Mouse (Mus musculus): ENCODE results near the gene Tab1. TPM values are rescaled to one million over a fixed set of nuclear protein-coding genes. Genes with fewer than 3 reads are reported as not detected.

Gene Tab1
- polyA plus RNA-seq, 1 experiment from 2014 or later, result 38.3 TPM

DNA sequence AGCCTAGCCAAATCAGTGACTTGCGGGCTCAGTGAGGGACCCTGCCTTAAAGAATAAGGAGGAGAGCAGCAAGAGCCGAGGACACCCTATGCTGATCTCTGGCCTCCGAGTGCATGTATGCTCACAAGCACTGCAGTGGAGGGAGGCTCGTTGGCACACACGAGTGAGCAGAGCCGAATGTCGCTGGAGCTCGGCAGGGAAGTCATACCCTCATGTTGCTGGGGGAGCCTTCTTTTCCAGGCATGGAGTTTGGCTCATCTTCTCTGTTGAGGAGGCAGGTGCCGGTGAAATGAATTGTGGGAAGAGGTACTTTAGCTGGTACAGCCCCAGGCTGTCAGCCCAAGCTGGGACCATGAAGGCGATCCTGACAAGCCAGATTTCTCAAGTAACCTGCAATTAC, 36.5 kb upstream of the Tab1 start:
- Histone ChIP-seq H3K4me1 (replicated peaks) (peaks cover 47% of the 10 kb centered on the region), H3K4me3 (no peak overlapping the region), H3K27ac (0 out of 2 replicates have a peak overlapping the region, but pooled peaks have one; percentile 55), H3K27me3 (peaks cover 25% of the 10 kb centered on the region), H3K9me3 (no peaks in the 10 kb centered on the region), H3K4me2 (no peak overlapping the region), H3K9ac (peak overlapping the region; percentile 60; the same call in 1 of the 2 replicates), H3K36me3 (no peaks in the 10 kb centered on the region)
- 68% methylated on average over 10 of the region's 10 CpGs for WGBS
- ATAC-seq (ENCODE audit: low FRiP score), result no peak

- peak overlapping the region; percentile 55; the same call in 1 of the 2 replicates for H3K27ac ChIP-seq
- H3K9me3 ChIP-seq, result no peaks in the 10 kb centered on the region
- H3K4me2 ChIP-seq, result peak overlapping the region; percentile 35; the same call in 1 of the 2 replicates
- H3K27me3 ChIP-seq, result peaks cover 18% of the 10 kb centered on the region
- peak; percentile 44 for ATAC-seq (ENCODE audit: low FRiP score)
- H3K9ac ChIP-seq, result peak overlapping the region; percentile 60
- WGBS, result 25% methylated on average over 19 of the region's 20 CpGs
- peaks cover 40% of the 10 kb centered on the region for H3K4me1 ChIP-seq (replicated peaks)
- no peak overlapping the region for H3K4me3 ChIP-seq
- no peaks in the 10 kb centered on the region for H3K36me3 ChIP-seq
These were observed 35.7 kb upstream of the Tab1 start for GRCm38 (mm10) chr15:80096946-80097881.

DNA sequence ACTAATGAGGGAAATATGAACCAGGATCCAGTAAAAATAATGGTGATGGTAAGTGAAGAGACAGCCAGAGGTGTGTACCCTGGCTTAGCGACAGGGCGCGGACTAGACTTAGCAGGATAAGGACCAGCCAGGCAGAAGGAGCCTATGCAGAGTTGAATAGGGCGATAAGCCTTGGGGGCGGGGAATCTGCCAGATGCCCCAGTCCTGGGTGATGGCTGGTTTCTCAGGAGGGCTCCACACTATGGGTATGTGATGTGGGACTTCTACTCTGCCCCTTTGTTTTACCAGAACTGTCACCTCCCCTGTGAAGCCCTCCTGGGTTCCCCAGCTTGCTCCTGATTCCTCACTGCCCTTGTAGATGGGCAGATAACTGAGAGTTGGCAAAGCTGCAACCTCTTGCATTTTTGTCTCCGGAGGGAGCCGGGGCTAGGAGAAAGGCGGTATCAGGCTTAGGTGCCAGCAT, 34.9 kb upstream of the Tab1 start:
- no peaks in the 10 kb centered on the region for H3K9me3 ChIP-seq
- ATAC-seq (ENCODE audit: low FRiP score), result no peak; the same call in 1 of the 2 replicates
- peak overlapping the region; percentile 55; the same call in 1 of the 2 replicates for H3K27ac ChIP-seq
- H3K4me2 ChIP-seq, result no peak overlapping the region
- no peak overlapping the region for H3K4me3 ChIP-seq
- H3K36me3 ChIP-seq, result no peaks in the 10 kb centered on the region
- H3K4me1 ChIP-seq (replicated peaks), result peaks cover 32% of the 10 kb centered on the region
- peak overlapping the region; percentile 60 for H3K9ac ChIP-seq
- WGBS, result 28% methylated on average over 8 of the region's 8 CpGs
- H3K27me3 ChIP-seq, result peaks cover 10% of the 10 kb centered on the region; the same call in 1 of the 2 replicates

GRCm38 (mm10) chr15:80098809-80099208, 34.1 kb upstream of the Tab1 start:
- WGBS, result 56% methylated on average over 9 of the region's 9 CpGs
- Histone ChIP-seq H3K36me3 (no peaks in the 10 kb centered on the region), H3K4me3 (no peak overlapping the region), H3K27me3 (0 out of 2 replicates have a peak, but pooled peaks cover 9% of the 10 kb centered on the region), H3K9ac (0 out of 2 replicates have a peak overlapping the region, but pooled peaks have one; percentile 11), H3K4me2 (no peak overlapping the region), H3K27ac (no peak overlapping the region), H3K4me1 (replicated peaks) (peaks cover 32% of the 10 kb centered on the region), H3K9me3 (no peaks in the 10 kb centered on the region)
- no peak for ATAC-seq (ENCODE audit: low FRiP score)

DNA sequence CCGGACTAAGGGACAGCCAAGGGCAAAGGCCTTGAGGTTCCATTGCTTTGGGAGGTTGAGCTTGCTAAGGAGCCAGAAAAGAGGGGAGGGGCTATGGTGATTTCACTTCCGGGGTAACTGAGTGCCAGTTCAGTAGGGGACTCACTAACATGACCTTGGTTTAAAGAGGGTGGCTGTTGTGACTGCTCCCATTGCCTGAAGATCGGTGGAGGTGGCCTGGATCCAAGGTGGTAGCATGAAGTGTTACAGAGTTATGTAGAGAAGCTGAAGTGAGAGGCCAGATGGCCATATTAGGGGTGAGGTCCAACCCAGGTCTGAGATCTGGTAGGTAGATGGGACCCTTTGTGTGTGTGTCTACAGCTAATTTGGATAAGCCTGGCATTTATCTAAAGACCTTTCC, 33.5 kb upstream of the Tab1 start:
- H3K4me3 ChIP-seq, result no peak overlapping the region
- no peak overlapping the region for H3K9ac ChIP-seq
- H3K27me3 ChIP-seq, result 0 out of 2 replicates have a peak, but pooled peaks cover 3% of the 10 kb centered on the region
- no peak for ATAC-seq (ENCODE audit: low FRiP score)
- WGBS, result 87% methylated on average over 3 of the region's 3 CpGs
- no peaks in the 10 kb centered on the region for H3K9me3 ChIP-seq
- H3K4me1 ChIP-seq (replicated peaks), result peaks cover 32% of the 10 kb centered on the region
- H3K36me3 ChIP-seq, result no peaks in the 10 kb centered on the region
- no peak overlapping the region for H3K27ac ChIP-seq
- no peak overlapping the region for H3K4me2 ChIP-seq

DNA sequence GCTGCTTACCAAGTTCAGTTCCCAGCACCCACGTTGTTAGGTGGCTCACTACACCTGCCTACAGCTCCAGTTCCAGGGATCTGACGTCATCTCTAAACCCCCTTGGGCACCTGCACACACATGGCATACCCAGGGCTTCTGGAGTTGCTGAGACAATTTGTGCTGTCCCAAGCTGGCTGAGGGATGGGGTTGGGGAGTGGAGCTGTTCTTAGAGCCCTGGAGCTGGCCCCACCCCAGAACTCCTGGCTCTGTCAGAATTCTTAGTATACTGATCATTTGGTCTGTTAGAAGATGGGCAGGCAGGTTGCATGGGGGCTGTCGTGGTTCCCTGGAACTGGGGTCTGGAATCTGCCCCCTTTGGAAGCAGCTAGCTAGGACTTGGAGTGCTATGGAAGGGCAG, 32.7 kb upstream of the Tab1 start:
- no peak overlapping the region for H3K4me2 ChIP-seq
- no peaks in the 10 kb centered on the region for H3K9me3 ChIP-seq
- peaks cover 32% of the 10 kb centered on the region for H3K4me1 ChIP-seq (replicated peaks)
- no peak overlapping the region for H3K4me3 ChIP-seq
- H3K27ac ChIP-seq, result no peak overlapping the region
- ATAC-seq (ENCODE audit: low FRiP score), result no peak
- 84% methylated on average over 3 of the region's 3 CpGs for whole genome bisulfite sequencing
- no peak overlapping the region for H3K9ac ChIP-seq
- 0 out of 2 replicates have a peak, but pooled peaks cover 3% of the 10 kb centered on the region for H3K27me3 ChIP-seq
- H3K36me3 ChIP-seq, result no peaks in the 10 kb centered on the region

DNA sequence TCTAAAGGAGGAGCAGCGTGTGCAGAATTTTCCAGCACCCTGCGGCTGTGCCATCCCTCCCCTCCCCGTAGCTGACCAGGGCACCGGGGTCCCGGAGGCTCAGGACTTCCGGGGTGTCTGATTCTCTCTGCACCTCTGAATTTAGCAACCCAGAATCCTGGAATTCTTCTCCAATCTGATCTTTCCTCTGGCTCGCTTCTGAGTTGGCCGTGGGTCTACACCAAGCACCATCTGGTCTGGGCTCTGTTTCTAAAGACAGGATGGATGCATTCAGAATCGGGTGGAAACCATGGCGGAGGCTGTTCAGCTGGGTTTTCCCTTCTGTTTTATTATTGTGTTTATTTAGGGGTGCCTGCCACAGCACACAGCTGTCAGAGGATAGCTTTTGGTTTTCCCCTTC, 32.1 kb upstream of the Tab1 start:
- peaks cover 32% of the 10 kb centered on the region for H3K4me1 ChIP-seq (replicated peaks)
- no peak overlapping the region for H3K4me2 ChIP-seq
- no peaks in the 10 kb centered on the region for H3K27me3 ChIP-seq
- WGBS, result 87% methylated on average over 10 of the region's 10 CpGs
- H3K4me3 ChIP-seq, result no peak overlapping the region
- H3K36me3 ChIP-seq, result no peaks in the 10 kb centered on the region
- no peak overlapping the region for H3K9ac ChIP-seq
- no peaks in the 10 kb centered on the region for H3K9me3 ChIP-seq
- no peak overlapping the region for H3K27ac ChIP-seq
- ATAC-seq (ENCODE audit: low FRiP score), result no peak

DNA sequence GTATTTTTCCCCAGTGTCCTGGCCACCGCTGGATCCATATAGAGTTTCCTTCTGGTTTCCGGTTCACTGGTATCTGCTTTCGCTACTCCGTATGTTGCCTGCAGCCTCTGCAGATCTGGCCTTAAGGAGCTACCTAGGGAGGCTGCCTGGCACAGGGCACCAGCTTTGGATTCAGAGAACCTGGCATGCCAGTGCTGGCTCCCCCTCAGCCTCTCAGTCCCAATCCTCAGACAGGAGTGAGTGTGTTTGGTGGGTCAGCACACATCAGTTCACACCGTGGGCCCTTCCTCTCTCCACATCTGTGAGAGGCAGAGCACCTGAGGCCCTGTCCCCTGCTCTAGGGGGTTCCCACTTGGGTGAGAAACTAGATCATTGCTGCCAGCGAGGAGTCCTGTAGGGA, 31.4 kb upstream of the Tab1 start:
- H3K4me3 ChIP-seq, result no peak overlapping the region
- no peak for ATAC-seq (ENCODE audit: low FRiP score)
- H3K4me2 ChIP-seq, result no peak overlapping the region
- 74% methylated on average over 6 of the region's 6 CpGs for WGBS
- no peaks in the 10 kb centered on the region for H3K27me3 ChIP-seq
- H3K9me3 ChIP-seq, result no peaks in the 10 kb centered on the region
- H3K27ac ChIP-seq, result no peak overlapping the region; the same call in 1 of the 2 replicates
- H3K36me3 ChIP-seq, result no peaks in the 10 kb centered on the region
- H3K9ac ChIP-seq, result no peak overlapping the region
- peaks cover 27% of the 10 kb centered on the region for H3K4me1 ChIP-seq (replicated peaks)

DNA sequence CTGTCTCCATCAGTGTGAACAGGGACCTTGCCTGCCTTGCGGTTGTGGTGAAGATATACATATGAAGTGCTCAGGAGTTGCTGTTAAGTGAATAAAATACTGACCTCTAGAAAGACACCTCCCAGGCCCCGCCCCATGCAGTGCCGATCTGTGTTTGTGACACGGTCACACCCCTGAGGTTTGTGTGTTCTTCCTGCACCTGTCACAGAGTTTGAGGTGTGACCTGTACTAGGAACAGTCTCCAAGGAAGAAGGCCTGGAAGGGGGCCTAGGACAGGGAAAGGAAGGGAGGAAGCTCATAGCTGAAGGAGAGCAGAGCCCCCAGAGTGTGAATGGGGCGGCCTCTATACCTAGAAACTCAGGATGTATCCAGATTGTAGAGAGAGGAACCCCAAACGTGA, 30.4 kb upstream of the Tab1 start:
- Histone ChIP-seq H3K9ac (no peak overlapping the region), H3K9me3 (no peaks in the 10 kb centered on the region), H3K4me1 (replicated peaks) (peaks cover 17% of the 10 kb centered on the region), H3K36me3 (no peaks in the 10 kb centered on the region), H3K4me3 (no peak overlapping the region), H3K4me2 (no peak overlapping the region), H3K27me3 (no peaks in the 10 kb centered on the region), H3K27ac (no peak overlapping the region)
- no peak for ATAC-seq (ENCODE audit: low FRiP score)
- WGBS, result 83% methylated on average over 6 of the region's 6 CpGs

DNA sequence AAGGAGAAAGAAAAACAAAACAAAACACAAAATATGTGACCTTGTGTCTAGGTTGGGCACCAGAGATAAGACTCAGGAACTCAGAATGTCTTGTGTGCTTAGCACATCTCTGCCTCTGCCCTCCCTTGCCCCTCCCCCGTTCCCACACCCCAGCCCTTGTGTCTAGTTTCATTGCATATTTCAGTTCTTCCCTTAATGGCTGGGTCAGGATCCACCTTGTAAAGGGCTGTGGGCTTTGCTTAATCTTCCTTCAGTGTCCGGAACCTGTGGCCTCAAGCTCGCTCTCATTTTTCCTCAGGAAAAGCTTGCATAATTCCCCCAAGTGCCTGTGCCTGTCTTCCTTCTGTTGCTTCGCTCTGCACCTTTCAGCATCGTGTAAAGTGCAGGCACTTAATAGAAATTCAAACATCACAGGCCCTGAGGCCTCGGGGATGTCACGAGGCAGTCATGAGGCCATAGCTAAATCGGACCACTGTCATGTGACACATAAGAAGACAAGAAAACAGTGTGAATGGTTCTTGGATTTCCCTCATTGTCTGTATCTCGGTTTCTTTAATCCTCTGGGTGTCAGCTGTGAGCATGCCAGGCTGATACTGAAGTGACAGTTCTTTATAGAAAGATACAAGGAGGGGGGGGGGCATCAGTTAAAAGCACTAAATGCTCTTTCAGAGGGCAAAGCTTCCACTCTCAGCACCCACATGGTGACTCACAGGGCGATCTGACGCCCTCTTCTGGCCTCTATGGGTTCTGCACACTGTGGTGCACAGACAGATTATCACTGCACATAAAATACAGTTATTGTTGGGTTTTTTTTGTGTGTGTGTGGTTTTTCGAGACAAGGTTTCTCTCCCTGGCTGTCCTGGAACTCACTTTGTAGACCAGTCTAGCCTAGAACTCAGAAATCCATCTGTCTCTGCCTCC, 27.2 kb upstream of the Tab1 start:
- H3K27ac ChIP-seq, result 0 out of 2 replicates have a peak overlapping the region, but pooled peaks have one; percentile 12
- no peaks in the 10 kb centered on the region for H3K27me3 ChIP-seq
- WGBS, result 67% methylated on average over 12 of the region's 12 CpGs
- H3K4me1 ChIP-seq (replicated peaks), result no peaks in the 10 kb centered on the region
- no peaks in the 10 kb centered on the region for H3K9me3 ChIP-seq
- H3K4me3 ChIP-seq, result no peak overlapping the region
- ATAC-seq (ENCODE audit: low FRiP score), result no peak
- H3K36me3 ChIP-seq, result peaks cover 8% of the 10 kb centered on the region
- H3K4me2 ChIP-seq, result no peak overlapping the region
- H3K9ac ChIP-seq, result no peak overlapping the region

- Histone ChIP-seq H3K9me3 (no peaks in the 10 kb centered on the region), H3K4me1 (replicated peaks) (no peaks in the 10 kb centered on the region), H3K36me3 (peaks cover 21% of the 10 kb centered on the region), H3K27me3 (no peaks in the 10 kb centered on the region), H3K4me3 (no peak overlapping the region), H3K4me2 (no peak overlapping the region), H3K27ac (no peak overlapping the region), H3K9ac (no peak overlapping the region)
- no peak for ATAC-seq (ENCODE audit: low FRiP score)
- WGBS, result 96% methylated on average over 8 of the region's 8 CpGs
These were observed 25.8 kb upstream of the Tab1 start for GRCm38 (mm10) chr15:80107143-80107542.

DNA sequence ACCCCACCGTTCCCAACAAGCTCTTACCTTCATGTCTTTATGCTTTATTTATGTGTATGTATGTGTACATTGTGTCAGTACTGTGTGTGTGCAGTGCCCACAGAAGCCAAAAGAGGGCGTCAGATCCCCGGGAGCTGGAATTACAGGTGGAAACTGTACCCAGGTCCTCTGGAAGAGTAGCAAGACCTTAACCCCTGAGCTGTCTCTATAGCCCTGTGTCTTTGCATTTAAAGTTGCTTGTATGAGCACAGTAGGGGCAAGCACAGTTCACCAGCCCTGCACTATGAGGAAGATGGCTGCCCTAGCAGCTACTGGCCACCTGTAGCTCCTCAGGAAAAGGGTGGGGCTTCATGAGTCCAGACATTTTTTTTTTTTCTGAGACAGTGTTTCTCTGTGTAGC, 25.4 kb upstream of the Tab1 start:
- no peak overlapping the region for H3K27ac ChIP-seq
- peaks cover 25% of the 10 kb centered on the region for H3K36me3 ChIP-seq
- H3K9ac ChIP-seq, result no peak overlapping the region
- H3K4me1 ChIP-seq (replicated peaks), result no peaks in the 10 kb centered on the region
- WGBS, result 85% methylated on average over 3 of the region's 3 CpGs
- H3K4me3 ChIP-seq, result no peak overlapping the region
- no peak overlapping the region for H3K4me2 ChIP-seq
- no peak for ATAC-seq (ENCODE audit: low FRiP score)
- H3K27me3 ChIP-seq, result no peaks in the 10 kb centered on the region
- no peaks in the 10 kb centered on the region for H3K9me3 ChIP-seq
